Mouse (Mus musculus): Measurements from ENCODE around the gene Cdcp1. TPM values are rescaled to one million over a fixed set of nuclear protein-coding genes. Genes with fewer than 3 reads are reported as not detected.

Cdcp1 gene
- polyA plus RNA-seq, 1 experiment from 2014 or later = 0.11 TPM

- H3K4me2 ChIP-seq (replicated peaks) = no peak overlapping the region
- H3K27ac ChIP-seq (replicated peaks) = no peak overlapping the region
- no peaks in the 10 kb centered on the region for H3K27me3 ChIP-seq
- H3K36me3 ChIP-seq = peaks cover 60% of the 10 kb centered on the region
- peaks cover 11% of the 10 kb centered on the region; the same call in 1 of the 2 replicates for H3K9me3 ChIP-seq
- no peaks in the 10 kb centered on the region for H3K4me1 ChIP-seq
- no peak overlapping the region for H3K9ac ChIP-seq (replicated peaks)
- H3K4me3 ChIP-seq = no peak overlapping the region
- 82% methylated on average over 4 of the region's 4 CpGs for WGBS
- no peak for ATAC-seq (ENCODE audit: low FRiP score, low read depth)
These were observed 75.8 kb downstream of the Cdcp1 start for GRCm38 (mm10) chr9:123139887-123140614.

DNA sequence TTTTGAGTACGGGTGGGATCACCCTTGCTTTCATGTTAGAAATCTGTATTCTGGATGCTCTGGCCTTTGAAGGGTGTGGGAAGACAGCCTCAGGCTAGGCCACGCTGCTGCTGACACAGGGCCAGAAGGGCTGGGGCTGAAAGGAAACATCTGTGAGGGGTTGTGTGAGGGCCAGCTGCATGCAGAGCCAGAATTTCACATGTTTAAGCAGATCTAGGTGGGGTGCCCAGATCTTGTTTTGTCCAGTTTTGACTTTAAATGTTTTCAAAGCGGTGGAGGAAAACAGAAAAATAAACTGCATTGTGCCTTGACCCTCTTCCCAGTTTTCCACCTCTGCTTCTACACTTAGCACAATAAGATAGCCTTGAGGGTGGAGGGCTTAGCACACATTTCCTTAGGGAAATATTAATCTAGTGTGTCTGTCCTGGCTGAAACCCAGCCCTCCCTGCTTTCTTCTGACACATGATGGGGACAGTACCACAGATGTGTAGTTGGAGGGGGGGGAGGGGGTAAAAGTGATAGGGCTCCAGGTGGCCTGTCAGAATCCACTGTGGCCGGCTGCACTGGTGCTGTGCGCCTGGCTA lies 76.9 kb downstream of the Cdcp1 start:
- H3K4me3 ChIP-seq = no peak overlapping the region
- H3K9ac ChIP-seq (replicated peaks) = no peak overlapping the region
- H3K9me3 ChIP-seq = 0 out of 2 replicates have a peak, but pooled peaks cover 6% of the 10 kb centered on the region
- no peaks in the 10 kb centered on the region for H3K27me3 ChIP-seq
- whole genome bisulfite sequencing = 78% methylated on average over 5 of the region's 5 CpGs
- no peaks in the 10 kb centered on the region for H3K4me1 ChIP-seq
- H3K4me2 ChIP-seq (replicated peaks) = no peak overlapping the region
- H3K27ac ChIP-seq (replicated peaks) = no peak overlapping the region
- ATAC-seq (ENCODE audit: low FRiP score, low read depth) = no peak
- H3K36me3 ChIP-seq = peaks cover 68% of the 10 kb centered on the region

DNA sequence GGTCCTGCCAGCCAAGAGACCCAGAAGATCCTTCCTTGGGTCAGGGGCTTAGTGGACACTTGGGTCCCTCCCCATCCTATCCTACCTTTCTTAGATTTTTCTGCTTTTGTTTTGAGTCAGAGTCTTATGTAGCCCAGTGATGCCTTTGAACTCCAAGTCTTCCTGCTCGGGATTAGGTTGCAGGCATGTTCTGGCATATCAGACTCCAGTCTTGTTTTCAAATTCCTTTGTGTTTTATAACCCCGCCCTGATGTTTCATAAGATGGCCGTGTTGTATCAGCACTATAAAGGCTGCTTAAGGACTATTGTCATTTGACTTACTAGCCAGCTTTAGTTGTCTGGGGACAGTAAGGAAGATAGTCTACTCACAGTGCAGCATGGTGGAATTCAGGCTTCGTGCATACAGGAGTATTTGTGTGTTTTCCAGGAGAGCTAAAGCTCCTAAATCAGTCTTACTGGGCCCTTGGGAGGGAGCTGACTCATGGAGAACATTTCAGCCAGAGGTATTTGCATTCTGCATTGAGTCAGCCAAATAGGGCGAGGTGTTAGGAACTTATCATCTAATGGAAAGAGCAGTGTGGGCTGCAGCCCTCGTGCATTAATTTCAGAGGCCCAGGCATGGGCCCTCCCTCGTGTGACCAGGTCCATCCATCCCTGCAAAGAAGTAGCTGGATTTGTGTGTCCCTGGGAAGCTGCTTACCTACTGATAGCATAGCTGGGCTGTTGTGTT lies 78.7 kb downstream of the Cdcp1 start:
- Histone ChIP-seq H3K27me3 (no peaks in the 10 kb centered on the region), H3K4me3 (no peak overlapping the region), H3K36me3 (peaks cover 76% of the 10 kb centered on the region), H3K9me3 (no peaks in the 10 kb centered on the region), H3K4me2 (replicated peaks) (no peak overlapping the region), H3K9ac (replicated peaks) (no peak overlapping the region), H3K4me1 (no peaks in the 10 kb centered on the region), H3K27ac (replicated peaks) (no peak overlapping the region)
- 88% methylated on average over 7 of the region's 7 CpGs for WGBS
- ATAC-seq (ENCODE audit: low FRiP score, low read depth) = no peak

DNA sequence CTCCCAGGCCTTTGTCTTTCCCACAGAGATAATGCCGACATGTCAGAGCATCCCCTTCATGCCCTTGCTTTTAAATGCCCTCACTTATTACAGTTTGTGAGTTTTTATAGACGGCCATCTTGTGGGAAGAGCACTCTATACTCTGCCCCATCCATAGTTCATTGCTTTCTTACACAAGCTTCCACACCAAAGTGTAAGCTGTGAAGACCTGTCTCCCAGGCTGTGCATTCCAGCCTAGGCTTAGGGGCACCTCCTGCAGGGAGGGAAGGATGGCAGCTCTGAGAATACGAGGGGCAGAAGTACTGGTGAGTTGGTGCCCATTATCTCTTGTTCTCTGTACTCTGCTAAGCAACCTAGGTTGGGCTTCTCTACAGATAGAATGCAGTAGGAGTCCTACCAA lies 82.8 kb downstream of the Cdcp1 start:
- peaks cover 97% of the 10 kb centered on the region for H3K36me3 ChIP-seq
- no peaks in the 10 kb centered on the region for H3K4me1 ChIP-seq
- no peak overlapping the region for H3K9ac ChIP-seq (replicated peaks)
- H3K4me2 ChIP-seq (replicated peaks) = no peak overlapping the region
- no peaks in the 10 kb centered on the region for H3K27me3 ChIP-seq
- no peak overlapping the region for H3K27ac ChIP-seq (replicated peaks)
- no peak for ATAC-seq (ENCODE audit: low FRiP score, low read depth)
- H3K9me3 ChIP-seq = no peaks in the 10 kb centered on the region
- H3K4me3 ChIP-seq = no peak overlapping the region
- WGBS = 90% methylated on average over 3 of the region's 3 CpGs

- ATAC-seq (ENCODE audit: low FRiP score, low read depth) = no peak
- H3K4me1 ChIP-seq = no peaks in the 10 kb centered on the region
- no peak overlapping the region for H3K4me3 ChIP-seq
- H3K9me3 ChIP-seq = no peaks in the 10 kb centered on the region
- no peak overlapping the region for H3K4me2 ChIP-seq (replicated peaks)
- 95% methylated on average over 6 of the region's 6 CpGs for WGBS
- no peak overlapping the region for H3K27ac ChIP-seq (replicated peaks)
- peaks cover 64% of the 10 kb centered on the region for H3K36me3 ChIP-seq
- H3K9ac ChIP-seq (replicated peaks) = no peak overlapping the region
- H3K27me3 ChIP-seq = no peaks in the 10 kb centered on the region
These were observed 88.2 kb downstream of the Cdcp1 start for GRCm38 (mm10) chr9:123127663-123128062.

DNA sequence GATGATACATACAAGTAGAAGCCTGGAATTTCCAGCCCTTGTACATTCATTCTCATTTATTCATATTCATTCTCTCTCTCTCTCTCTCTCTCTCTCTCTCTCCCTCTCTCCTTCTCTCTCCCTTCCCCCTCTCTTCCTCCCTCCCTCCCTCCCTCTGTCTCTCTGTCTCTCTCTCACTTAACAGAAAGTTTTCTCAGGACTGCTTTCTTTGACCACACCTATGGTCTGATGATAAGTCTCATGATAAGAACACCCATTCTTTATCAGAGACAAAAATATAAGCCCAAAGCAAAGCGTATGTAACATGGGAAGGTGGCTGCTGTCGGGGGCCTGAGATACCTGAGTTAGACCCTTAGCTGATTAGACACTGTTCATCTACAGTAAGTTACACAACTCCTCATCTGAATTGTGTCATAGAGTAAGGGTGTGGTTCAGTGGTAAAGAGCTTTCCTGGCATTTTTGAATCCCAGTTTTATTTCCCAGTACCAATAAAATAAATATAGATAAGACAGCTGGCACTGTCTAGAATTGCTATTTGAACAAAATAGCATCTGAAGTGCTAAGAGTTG lies 91.3 kb downstream of the Cdcp1 start:
- 94% methylated on average over 2 of the region's 2 CpGs for WGBS
- Histone ChIP-seq H3K4me2 (replicated peaks) (no peak overlapping the region), H3K27ac (replicated peaks) (no peak overlapping the region), H3K9me3 (no peaks in the 10 kb centered on the region), H3K4me1 (no peaks in the 10 kb centered on the region), H3K4me3 (no peak overlapping the region), H3K27me3 (no peaks in the 10 kb centered on the region), H3K36me3 (peaks cover 62% of the 10 kb centered on the region), H3K9ac (replicated peaks) (no peak overlapping the region)
- ATAC-seq (ENCODE audit: low FRiP score, low read depth) = no peak

- no peaks in the 10 kb centered on the region for H3K4me1 ChIP-seq
- no peak overlapping the region for H3K9ac ChIP-seq (replicated peaks)
- ATAC-seq (ENCODE audit: low FRiP score, low read depth) = no peak
- H3K4me2 ChIP-seq (replicated peaks) = no peak overlapping the region
- no peaks in the 10 kb centered on the region for H3K9me3 ChIP-seq
- WGBS = 92% methylated on average over 6 of the region's 6 CpGs
- no peak overlapping the region for H3K27ac ChIP-seq (replicated peaks)
- H3K4me3 ChIP-seq = no peak overlapping the region
- no peaks in the 10 kb centered on the region for H3K27me3 ChIP-seq
- H3K36me3 ChIP-seq = peaks cover 63% of the 10 kb centered on the region
These were observed 92.0 kb downstream of the Cdcp1 start for GRCm38 (mm10) chr9:123123571-123124412.

DNA sequence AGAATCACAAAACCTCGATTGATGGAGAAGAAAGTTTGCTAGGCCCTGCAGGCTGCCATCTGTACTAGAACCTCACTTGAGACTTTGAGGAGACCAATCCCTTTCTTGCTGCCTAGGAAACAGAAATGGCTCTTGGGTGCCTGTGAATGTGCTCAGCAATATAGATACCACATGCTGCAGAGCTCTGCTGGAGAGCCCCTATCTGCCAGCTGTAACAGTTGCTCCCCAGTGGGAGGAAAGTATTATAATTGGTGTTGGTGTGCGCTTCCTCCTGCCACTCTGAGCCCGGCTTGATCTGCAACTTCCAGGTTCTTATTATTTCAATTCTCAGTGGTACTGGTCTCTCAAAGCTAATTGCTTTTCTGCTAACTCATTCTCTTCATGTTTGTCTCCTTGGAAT lies 92.8 kb downstream of the Cdcp1 start:
- Histone ChIP-seq H3K4me2 (replicated peaks) (no peak overlapping the region), H3K9ac (replicated peaks) (no peak overlapping the region), H3K4me3 (no peak overlapping the region), H3K36me3 (peaks cover 61% of the 10 kb centered on the region), H3K27me3 (no peaks in the 10 kb centered on the region), H3K27ac (replicated peaks) (no peak overlapping the region), H3K9me3 (no peaks in the 10 kb centered on the region), H3K4me1 (no peaks in the 10 kb centered on the region)
- ATAC-seq (ENCODE audit: low FRiP score, low read depth) = no peak
- WGBS = 90% methylated on average over 3 of the region's 3 CpGs

Other genes with a start within 250 kb of the Cdcp1 start
- gene Tmem42, start 194.7 kb downstream of the Cdcp1 start, polyA plus RNA-seq (2016; fragmentation: Nextera tagmentation; extraction: Ambion mirVana) = 18.4 and 18.8 TPM in 2 replicates
- gene Tgm4, start 181.3 kb downstream of the Cdcp1 start, polyA plus RNA-seq (2016; fragmentation: Nextera tagmentation; extraction: Ambion mirVana) = 0.57 and 1.5 TPM in 2 replicates
- 84.1 and 86.4 TPM in 2 replicates for gene Zdhhc3, start 102.8 kb downstream of the Cdcp1 start, polyA plus RNA-seq (2016; fragmentation: Nextera tagmentation; extraction: Ambion mirVana)
- 96.5 and 103 TPM in 2 replicates for gene Exosc7, start 102.8 kb downstream of the Cdcp1 start, polyA plus RNA-seq (2016; fragmentation: Nextera tagmentation; extraction: Ambion mirVana)
- 0.31 TPM in 1 of 2 replicates, not detected in the other for gene Clec3b, start 65.1 kb downstream of the Cdcp1 start, polyA plus RNA-seq (2016; fragmentation: Nextera tagmentation; extraction: Ambion mirVana)
- 12.4 and 14.3 TPM in 2 replicates for gene Tmem158, start 44.7 kb upstream of the Cdcp1 start, polyA plus RNA-seq (2016; fragmentation: Nextera tagmentation; extraction: Ambion mirVana)
- gene Lars2, start 150.9 kb upstream of the Cdcp1 start, polyA plus RNA-seq (2016; fragmentation: Nextera tagmentation; extraction: Ambion mirVana) = 1,003 and 1,084 TPM in 2 replicates